Mouse (Mus musculus) midbrain, embryonic 13.5 days (tissue): ENCODE results near the gene Xrcc2. TPM values are rescaled to one million over a fixed set of nuclear protein-coding genes. Genes with fewer than 3 reads are reported as not detected.
"Not testable (repeated sequence)": the region's sequence is repeated elsewhere in the genome, so short reads cannot be mapped to it uniquely, and the experiment has no call there.

Experiments
- ATAC-seq: fragments of 200-750 bp; cut with Nextera tagmentation; 2 replicates; pipeline ENCODE4 v1.8.0; 2017; ENCODE audit warnings: mild to moderate bottlenecking, moderate TSS enrichment, moderate library complexity
- H3K27ac ChIP-seq: fragments of 300-500 bp; sonication (generic); 2 replicates; pipeline ENCODE4 v1.5.1; 2015; ENCODE audit warnings: inconsistent platforms, mild to moderate bottlenecking, moderate library complexity
- H3K27me3 ChIP-seq: fragments of 300-500 bp; sonication (generic); 2 replicates; pipeline ENCODE4 v1.6.1; 2015; ENCODE audit warnings: mild to moderate bottlenecking, inconsistent platforms
- H3K36me3 ChIP-seq: fragments of 300-500 bp; sonication (generic); 2 replicates; pipeline ENCODE4 v1.6.1; 2015; ENCODE audit warnings: mild to moderate bottlenecking, inconsistent platforms
- H3K4me1 ChIP-seq: fragments of 300-500 bp; sonication (generic); replicated peaks from 2 replicates; pipeline ENCODE4 v1.6.1; 2015; ENCODE audit warnings: inconsistent platforms
- H3K4me2 ChIP-seq: fragments of 300-500 bp; sonication (generic); replicated peaks from 2 replicates; pipeline ENCODE4 v1.6.1; 2015; ENCODE audit warnings: moderate library complexity, mild to moderate bottlenecking, inconsistent platforms
- H3K4me3 ChIP-seq: fragments of 300-500 bp; sonication (generic); replicated peaks from 2 replicates; pipeline ENCODE4 v1.5.1; 2015; ENCODE audit warnings: mild to moderate bottlenecking, inconsistent platforms
- H3K9ac ChIP-seq: fragments of 300-500 bp; sonication (generic); replicated peaks from 2 replicates; pipeline ENCODE4 v1.6.1; 2015; ENCODE audit warnings: mild to moderate bottlenecking, inconsistent platforms
- H3K9me3 ChIP-seq: fragments of 300-500 bp; sonication (generic); 2 replicates; pipeline ENCODE4 v1.6.1; 2016; ENCODE audit warnings: mild to moderate bottlenecking, inconsistent platforms
- WGBS: fragments of 180-500 bp; shearing (Covaris S2); methylation state at CpG from one replicate; pipeline ENCODE4 v1.1.7; 2015; 5-methylcytosine and 5-hydroxymethylcytosine counted together
- polyA plus RNA-seq: library from polyadenylated mRNA; unstranded; fragments of >200 nt; fragmentation: Nextera tagmentation; extraction: Ambion mirVana; gene quantifications from 2 replicates; pipeline ENCODE4 v1.2.1, GENCODE M21; 2015

The Xrcc2 gene
- polyA plus RNA-seq, result 5.1 and 6.3 TPM in 2 replicates

GRCm38 (mm10) chr5:25705567-25706349 lies at the start of gene Xrcc2:
TSS of gene Xrcc2 (minus strand) at chr5:25705825.
- no peaks in the 10 kb centered on the region for H3K36me3 ChIP-seq
- peaks cover 14% of the 10 kb centered on the region for H3K4me1 ChIP-seq
- peak within 1 kb of the TSS; percentile 82 for H3K9ac ChIP-seq
- H3K27me3 ChIP-seq, result no peaks in the 10 kb centered on the region
- H3K9me3 ChIP-seq, result no peaks in the 10 kb centered on the region
- peak within 1 kb of the TSS; percentile 68 for H3K27ac ChIP-seq
- ATAC-seq, result peak; percentile 97
- 8% methylated on average over 51 of the region's 51 CpGs for WGBS
- peak within 1 kb of the TSS; percentile 80 for H3K4me2 ChIP-seq
- H3K4me3 ChIP-seq, result peak within 1 kb of the TSS; percentile 84

DNA sequence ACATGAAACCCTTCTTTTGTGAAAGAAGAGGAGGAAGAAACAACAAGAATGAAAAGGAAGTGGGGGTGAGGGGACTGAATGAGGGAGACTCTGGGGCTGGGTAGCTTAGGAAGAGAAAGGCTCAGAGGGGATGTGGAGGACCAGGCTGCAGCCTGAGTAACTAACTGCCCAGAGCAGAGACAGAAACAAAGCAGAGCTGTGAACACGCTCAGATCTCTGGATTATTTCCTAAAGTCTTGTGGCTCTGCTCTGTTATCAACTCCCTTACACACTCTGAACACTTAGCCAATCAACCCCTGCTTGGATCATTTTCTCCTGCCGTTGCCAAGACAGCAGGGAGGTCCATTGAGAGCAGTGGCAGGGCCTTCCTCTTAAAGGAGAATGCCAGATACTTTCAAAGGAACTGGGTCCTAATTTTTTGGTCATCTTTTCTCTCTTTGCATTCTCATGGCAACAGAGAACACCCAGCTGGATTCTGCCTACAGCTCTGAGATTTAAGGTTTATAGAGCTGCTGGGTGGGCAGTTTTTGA lies 48.7 kb upstream of the Xrcc2 start:
- no peaks in the 10 kb centered on the region for H3K9me3 ChIP-seq
- no peak overlapping the region for H3K9ac ChIP-seq
- no peaks in the 10 kb centered on the region for H3K36me3 ChIP-seq
- H3K4me3 ChIP-seq, result no peak overlapping the region
- no peaks in the 10 kb centered on the region; the same call in 1 of the 2 replicates for H3K27me3 ChIP-seq
- no peak overlapping the region for H3K4me2 ChIP-seq
- peak; percentile 85 for ATAC-seq
- peak overlapping the region; percentile 10 for H3K27ac ChIP-seq
- 3% methylated on average over 2 of the region's 2 CpGs for WGBS
- H3K4me1 ChIP-seq, result peaks cover 21% of the 10 kb centered on the region

GRCm38 (mm10) chr5:25753556-25754235 lies 48.1 kb upstream of the Xrcc2 start:
- 0 out of 2 replicates have a peak overlapping the region, but pooled peaks have one; percentile 10 for H3K27ac ChIP-seq
- H3K4me3 ChIP-seq, result no peak overlapping the region
- 38% methylated on average over 8 of the region's 8 CpGs for WGBS
- ATAC-seq, result peak; percentile 76
- H3K27me3 ChIP-seq, result no peaks in the 10 kb centered on the region; the same call in 1 of the 2 replicates
- no peak overlapping the region for H3K9ac ChIP-seq
- H3K36me3 ChIP-seq, result no peaks in the 10 kb centered on the region
- no peaks in the 10 kb centered on the region for H3K9me3 ChIP-seq
- no peak overlapping the region for H3K4me2 ChIP-seq
- peaks cover 20% of the 10 kb centered on the region for H3K4me1 ChIP-seq

- 82% methylated on average over 5 of the region's 5 CpGs for WGBS
- Histone ChIP-seq H3K4me2 (no peak overlapping the region), H3K4me3 (no peak overlapping the region), H3K36me3 (no peaks in the 10 kb centered on the region), H3K9ac (no peak overlapping the region), H3K4me1 (peaks cover 20% of the 10 kb centered on the region), H3K27me3 (no peaks in the 10 kb centered on the region; the same call in 1 of the 2 replicates), H3K9me3 (no peaks in the 10 kb centered on the region), H3K27ac (no peak overlapping the region)
- ATAC-seq, result no peak
These were observed 47.2 kb upstream of the Xrcc2 start for GRCm38 (mm10) chr5:25752862-25753261.

DNA sequence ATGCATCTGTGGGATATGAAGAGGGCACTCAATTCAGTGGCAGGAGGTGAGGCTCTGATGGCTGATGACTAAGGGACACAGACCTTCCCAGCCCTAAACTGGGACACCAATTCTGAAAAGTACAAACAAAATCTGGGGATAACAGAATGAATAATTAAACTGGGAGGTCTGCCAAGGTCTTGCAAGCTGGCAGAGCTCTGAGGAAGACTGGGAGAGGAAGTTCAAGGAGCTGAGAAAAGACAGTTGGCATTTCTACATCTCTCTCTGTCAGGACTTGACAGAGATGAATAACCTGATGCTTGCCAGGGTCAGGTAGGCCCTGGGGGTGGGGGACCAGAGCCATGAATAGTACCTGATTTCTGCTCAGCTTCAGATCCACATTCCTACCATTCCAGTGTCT lies 45.9 kb upstream of the Xrcc2 start:
- H3K36me3 ChIP-seq, result no peaks in the 10 kb centered on the region
- no peak overlapping the region for H3K4me2 ChIP-seq
- no peak overlapping the region for H3K27ac ChIP-seq
- no peaks in the 10 kb centered on the region for H3K9me3 ChIP-seq
- H3K4me1 ChIP-seq, result peaks cover 20% of the 10 kb centered on the region
- no peak overlapping the region for H3K9ac ChIP-seq
- no peak overlapping the region for H3K4me3 ChIP-seq
- H3K27me3 ChIP-seq, result no peaks in the 10 kb centered on the region; the same call in 1 of the 2 replicates
- ATAC-seq, result no peak

GRCm38 (mm10) chr5:25748613-25749012 lies 43.0 kb upstream of the Xrcc2 start:
- Histone ChIP-seq H3K9ac (no peak overlapping the region), H3K27me3 (no peaks in the 10 kb centered on the region; the same call in 1 of the 2 replicates), H3K4me2 (no peak overlapping the region), H3K9me3 (no peaks in the 10 kb centered on the region), H3K36me3 (no peaks in the 10 kb centered on the region), H3K4me1 (peaks cover 2% of the 10 kb centered on the region; the same call in 1 of the 2 replicates), H3K4me3 (no peak overlapping the region), H3K27ac (no peak overlapping the region)
- 83% methylated on average over 3 of the region's 3 CpGs for WGBS
- no peak for ATAC-seq

GRCm38 (mm10) chr5:25747904-25748303 lies 42.3 kb upstream of the Xrcc2 start:
- no peak overlapping the region for H3K27ac ChIP-seq
- H3K4me2 ChIP-seq, result no peak overlapping the region
- H3K9ac ChIP-seq, result no peak overlapping the region
- H3K27me3 ChIP-seq, result no peaks in the 10 kb centered on the region; the same call in 1 of the 2 replicates
- ATAC-seq, result no peak
- H3K9me3 ChIP-seq, result no peaks in the 10 kb centered on the region
- H3K36me3 ChIP-seq, result no peaks in the 10 kb centered on the region
- H3K4me3 ChIP-seq, result no peak overlapping the region
- H3K4me1 ChIP-seq, result no peaks in the 10 kb centered on the region

DNA sequence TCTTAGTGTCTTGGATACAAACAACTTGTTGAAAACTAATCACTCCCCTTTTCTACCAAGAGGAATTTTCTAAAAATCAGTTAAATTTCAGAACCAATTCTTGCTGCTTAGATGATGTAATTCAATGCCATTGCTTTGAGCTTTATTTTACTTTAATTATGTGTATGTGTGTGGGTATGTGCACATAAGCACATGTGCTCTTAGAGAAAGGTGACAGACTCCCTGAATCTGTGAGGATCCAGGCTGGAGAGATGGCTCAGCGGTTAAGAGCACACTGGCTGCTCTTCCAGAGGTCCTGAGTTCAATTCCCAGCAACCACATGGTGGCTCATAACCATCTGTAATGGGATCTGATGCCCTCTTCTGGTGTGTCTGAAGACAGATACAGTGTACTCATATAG lies 33.3 kb upstream of the Xrcc2 start:
- H3K9ac ChIP-seq, H3K36me3 ChIP-seq, H3K27me3 ChIP-seq, H3K4me2 ChIP-seq, H3K9me3 ChIP-seq, H3K4me1 ChIP-seq, H3K27ac ChIP-seq, ATAC-seq, H3K4me3 ChIP-seq: not testable (repeated sequence)
- 97% methylated on average over 1 of the region's 1 CpGs for WGBS

- no peaks in the 10 kb centered on the region for H3K36me3 ChIP-seq
- H3K27me3 ChIP-seq, result no peaks in the 10 kb centered on the region
- H3K4me2 ChIP-seq, result no peak overlapping the region
- no peak overlapping the region for H3K27ac ChIP-seq
- WGBS, result 58% methylated on average over 3 of the region's 3 CpGs
- no peaks in the 10 kb centered on the region for H3K9me3 ChIP-seq
- no peak overlapping the region for H3K9ac ChIP-seq
- no peaks in the 10 kb centered on the region for H3K4me1 ChIP-seq
- H3K4me3 ChIP-seq, result no peak overlapping the region
- ATAC-seq, result no peak
These were observed 32.8 kb upstream of the Xrcc2 start for GRCm38 (mm10) chr5:25738448-25738847.

- 87% methylated on average over 2 of the region's 2 CpGs for WGBS
- H3K27ac ChIP-seq, result no peak overlapping the region
- no peaks in the 10 kb centered on the region for H3K27me3 ChIP-seq
- no peaks in the 10 kb centered on the region for H3K9me3 ChIP-seq
- H3K36me3 ChIP-seq, result no peaks in the 10 kb centered on the region
- H3K4me3 ChIP-seq, result no peak overlapping the region
- no peaks in the 10 kb centered on the region for H3K4me1 ChIP-seq
- H3K4me2 ChIP-seq, result no peak overlapping the region
- no peak overlapping the region for H3K9ac ChIP-seq
- ATAC-seq, result no peak
These were observed 30.2 kb upstream of the Xrcc2 start for GRCm38 (mm10) chr5:25735861-25736260.

GRCm38 (mm10) chr5:25734318-25734717 lies 28.7 kb upstream of the Xrcc2 start:
- Histone ChIP-seq H3K9me3 (no peaks in the 10 kb centered on the region), H3K27ac (no peak overlapping the region), H3K4me3 (no peak overlapping the region), H3K4me1 (no peaks in the 10 kb centered on the region), H3K9ac (no peak overlapping the region), H3K36me3 (no peaks in the 10 kb centered on the region), H3K27me3 (no peaks in the 10 kb centered on the region), H3K4me2 (no peak overlapping the region)
- ATAC-seq, result no peak
- 19% methylated on average over 1 of the region's 1 CpGs for WGBS

GRCm38 (mm10) chr5:25724134-25724675 lies 18.6 kb upstream of the Xrcc2 start:
- 27% methylated on average over 1 of the region's 1 CpGs for WGBS

More at GRCm38 (mm10) chr5:25724134-25724675, 18.6 kb upstream of the Xrcc2 start:
- Histone ChIP-seq H3K4me1 (no peaks in the 10 kb centered on the region), H3K4me3 (no peak overlapping the region), H3K9ac (no peak overlapping the region), H3K36me3 (no peaks in the 10 kb centered on the region), H3K4me2 (no peak overlapping the region), H3K27ac (no peak overlapping the region), H3K27me3 (no peaks in the 10 kb centered on the region), H3K9me3 (no peaks in the 10 kb centered on the region)
- no peak for ATAC-seq
